Mouse (Mus musculus): Measurements from ENCODE around the gene Rala. TPM values are rescaled to one million over a fixed set of nuclear protein-coding genes. Genes with fewer than 3 reads are reported as not detected.
"Not testable (repeated sequence)": the region's sequence is repeated elsewhere in the genome, so short reads cannot be mapped to it uniquely, and the experiment has no call there.

The Rala gene
- polyA plus RNA-seq, 1 experiment from 2014 or later, result 177 TPM

GRCm38 (mm10) chr13:17954282-17954681 is 10.2 kb upstream of the Rala start:
- WGBS, result 25% methylated on average over 1 of the region's 1 CpGs
- Histone ChIP-seq H3K36me3 (ENCODE audit: poor library complexity, severe bottlenecking) (no peaks in the 10 kb centered on the region), H3K27ac (no peak overlapping the region), H3K4me3 (no peak overlapping the region), H3K27me3 (no peaks in the 10 kb centered on the region), H3K4me1 (no peaks in the 10 kb centered on the region), H3K9me3 (replicated peaks) (no peaks in the 10 kb centered on the region), H3K4me2 (no peak overlapping the region), H3K9ac (no peak overlapping the region)
- ATAC-seq, result peak; percentile 83

DNA sequence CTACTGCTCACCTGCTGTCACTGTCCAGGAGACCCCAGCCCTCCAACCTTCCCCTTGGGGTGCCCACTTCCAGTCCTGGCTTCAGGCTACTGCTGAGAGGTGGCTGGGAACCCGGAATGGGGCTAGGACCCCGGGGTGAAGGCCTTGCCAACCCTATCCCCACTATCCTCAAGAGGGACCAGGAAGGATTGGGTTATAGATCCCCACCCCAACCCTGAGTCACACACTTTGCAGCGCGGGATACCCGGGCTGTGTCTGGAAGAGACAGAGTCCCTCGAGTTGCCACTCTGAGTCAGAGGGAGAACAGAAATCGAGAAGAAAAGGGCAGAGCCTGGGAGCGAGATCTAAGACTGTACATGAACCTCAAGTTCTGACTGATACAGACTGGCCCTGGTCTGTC is 6.5 kb upstream of the Rala start:
- H3K4me3 ChIP-seq; H3K4me2 ChIP-seq; H3K4me1 ChIP-seq; H3K9ac ChIP-seq; H3K36me3 ChIP-seq (ENCODE audit: poor library complexity, severe bottlenecking); H3K9me3 ChIP-seq (replicated peaks); H3K27me3 ChIP-seq; H3K27ac ChIP-seq; ATAC-seq: not testable (repeated sequence)
- WGBS, result 92% methylated on average over 8 of the region's 8 CpGs

- no peaks in the 10 kb centered on the region for H3K36me3 ChIP-seq (ENCODE audit: poor library complexity, severe bottlenecking)
- H3K4me3 ChIP-seq, result no peak overlapping the region
- no peak overlapping the region for H3K9ac ChIP-seq
- 0 out of 2 replicates have a peak, but pooled peaks cover 2% of the 10 kb centered on the region for H3K27me3 ChIP-seq
- no peak for ATAC-seq
- H3K27ac ChIP-seq, result no peak overlapping the region
- H3K9me3 ChIP-seq (replicated peaks), result no peaks in the 10 kb centered on the region
- no peaks in the 10 kb centered on the region; the same call in 1 of the 2 replicates for H3K4me1 ChIP-seq
- no peak overlapping the region for H3K4me2 ChIP-seq
- 83% methylated on average over 18 of the region's 18 CpGs for WGBS
Measured at GRCm38 (mm10) chr13:17949555-17949954, 5.5 kb upstream of the Rala start.

- Histone ChIP-seq H3K27me3 (0 out of 2 replicates have a peak, but pooled peaks cover 2% of the 10 kb centered on the region), H3K4me3 (peak overlapping the region; percentile 93), H3K4me1 (peaks cover 18% of the 10 kb centered on the region), H3K36me3 (ENCODE audit: poor library complexity, severe bottlenecking) (no peaks in the 10 kb centered on the region), H3K9me3 (replicated peaks) (no peaks in the 10 kb centered on the region), H3K27ac (peak overlapping the region; percentile 90), H3K4me2 (peak overlapping the region; percentile 80), H3K9ac (peak overlapping the region; percentile 94)
- under 1% methylated on average over 69 of the region's 70 CpGs for WGBS
- ATAC-seq, result peak; percentile 79
Measured at GRCm38 (mm10) chr13:17943306-17944077, 547 bp downstream of the Rala start.

- no peak for ATAC-seq
Measured at GRCm38 (mm10) chr13:17942338-17942737, 1.7 kb downstream of the Rala start.

GRCm38 (mm10) chr13:17907309-17907708 is 36.7 kb downstream of the Rala start:
- 0 out of 2 replicates have a peak, but pooled peaks cover 4% of the 10 kb centered on the region for H3K36me3 ChIP-seq (ENCODE audit: poor library complexity, severe bottlenecking)
- H3K4me1 ChIP-seq, result peaks cover 8% of the 10 kb centered on the region; the same call in 1 of the 2 replicates
- H3K4me2 ChIP-seq, result no peak overlapping the region
- ATAC-seq, result peak; percentile 30; the same call in 1 of the 2 replicates
- H3K9ac ChIP-seq, result no peak overlapping the region
- no peaks in the 10 kb centered on the region for H3K27me3 ChIP-seq
- 74% methylated on average over 1 of the region's 1 CpGs for WGBS
- no peak overlapping the region for H3K27ac ChIP-seq
- no peak overlapping the region for H3K4me3 ChIP-seq
- H3K9me3 ChIP-seq (replicated peaks), result no peaks in the 10 kb centered on the region

More at GRCm38 (mm10) chr13:17942338-17942737, 1.7 kb downstream of the Rala start:
- Histone ChIP-seq H3K4me1 (peaks cover 18% of the 10 kb centered on the region), H3K4me2 (peak overlapping the region; percentile 32; the same call in 1 of the 2 replicates), H3K36me3 (ENCODE audit: poor library complexity, severe bottlenecking) (no peaks in the 10 kb centered on the region), H3K9me3 (replicated peaks) (no peaks in the 10 kb centered on the region), H3K9ac (no peak overlapping the region; the same call in 1 of the 2 replicates), H3K4me3 (no peak overlapping the region), H3K27me3 (no peaks in the 10 kb centered on the region), H3K27ac (no peak overlapping the region)
- 86% methylated on average over 6 of the region's 6 CpGs for WGBS

GRCm38 (mm10) chr13:17901474-17901873 is 42.6 kb downstream of the Rala start:
- Histone ChIP-seq H3K27me3 (no peaks in the 10 kb centered on the region), H3K36me3 (ENCODE audit: poor library complexity, severe bottlenecking) (0 out of 2 replicates have a peak, but pooled peaks cover 4% of the 10 kb centered on the region), H3K4me1 (peaks cover 5% of the 10 kb centered on the region; the same call in 1 of the 2 replicates), H3K9me3 (replicated peaks) (no peaks in the 10 kb centered on the region), H3K9ac (no peak overlapping the region), H3K27ac (no peak overlapping the region), H3K4me2 (no peak overlapping the region), H3K4me3 (no peak overlapping the region)
- 91% methylated on average over 4 of the region's 4 CpGs for WGBS
- ATAC-seq, result no peak

- ATAC-seq, result no peak
- no peak overlapping the region for H3K4me3 ChIP-seq
- H3K36me3 ChIP-seq (ENCODE audit: poor library complexity, severe bottlenecking), result peaks cover 8% of the 10 kb centered on the region
- H3K27ac ChIP-seq, result no peak overlapping the region
- no peak overlapping the region for H3K4me2 ChIP-seq
- H3K9me3 ChIP-seq (replicated peaks), result no peaks in the 10 kb centered on the region
- no peaks in the 10 kb centered on the region for H3K27me3 ChIP-seq
- 89% methylated on average over 5 of the region's 5 CpGs for WGBS
- H3K4me1 ChIP-seq, result peaks cover 5% of the 10 kb centered on the region; the same call in 1 of the 2 replicates
- H3K9ac ChIP-seq, result no peak overlapping the region
Measured at GRCm38 (mm10) chr13:17900641-17901040, 43.4 kb downstream of the Rala start.

- no peak overlapping the region for H3K9ac ChIP-seq
- no peak overlapping the region for H3K4me3 ChIP-seq
- H3K27me3 ChIP-seq, result no peaks in the 10 kb centered on the region
- peaks cover 28% of the 10 kb centered on the region for H3K36me3 ChIP-seq (ENCODE audit: poor library complexity, severe bottlenecking)
- H3K9me3 ChIP-seq (replicated peaks), result no peaks in the 10 kb centered on the region
- 79% methylated on average over 1 of the region's 1 CpGs for WGBS
- no peak; the same call in 1 of the 2 replicates for ATAC-seq
- no peak overlapping the region for H3K27ac ChIP-seq
- H3K4me1 ChIP-seq, result peaks cover 5% of the 10 kb centered on the region; the same call in 1 of the 2 replicates
- no peak overlapping the region for H3K4me2 ChIP-seq
Measured at GRCm38 (mm10) chr13:17897040-17897439, 47.0 kb downstream of the Rala start.

- Histone ChIP-seq H3K4me1 (no peaks in the 10 kb centered on the region), H3K9me3 (replicated peaks) (no peaks in the 10 kb centered on the region), H3K36me3 (ENCODE audit: poor library complexity, severe bottlenecking) (peaks cover 66% of the 10 kb centered on the region), H3K9ac (no peak overlapping the region), H3K27me3 (no peaks in the 10 kb centered on the region), H3K4me2 (no peak overlapping the region), H3K27ac (no peak overlapping the region), H3K4me3 (no peak overlapping the region)
- no peak for ATAC-seq
- WGBS, result 95% methylated on average over 6 of the region's 6 CpGs
Measured at GRCm38 (mm10) chr13:17891545-17891944, 52.5 kb downstream of the Rala start.

DNA sequence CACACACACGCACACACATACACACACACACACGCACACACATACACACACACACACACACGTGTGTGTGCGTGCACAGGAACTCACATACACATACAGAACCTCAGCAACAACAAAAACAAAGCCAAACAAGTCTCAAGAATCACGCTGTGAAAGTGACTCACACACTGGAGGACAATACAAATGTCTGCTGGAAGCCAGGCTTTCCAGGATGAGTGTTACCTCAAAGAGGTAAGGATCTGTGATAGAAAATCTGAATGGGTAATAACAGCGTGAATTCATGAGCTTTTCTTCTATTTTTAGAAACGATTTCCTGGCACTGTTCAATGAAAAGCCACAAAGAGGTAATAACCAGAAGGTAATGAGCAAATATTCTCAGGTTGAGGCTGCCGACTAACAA is 59.8 kb downstream of the Rala start:
- no peak for ATAC-seq

DNA sequence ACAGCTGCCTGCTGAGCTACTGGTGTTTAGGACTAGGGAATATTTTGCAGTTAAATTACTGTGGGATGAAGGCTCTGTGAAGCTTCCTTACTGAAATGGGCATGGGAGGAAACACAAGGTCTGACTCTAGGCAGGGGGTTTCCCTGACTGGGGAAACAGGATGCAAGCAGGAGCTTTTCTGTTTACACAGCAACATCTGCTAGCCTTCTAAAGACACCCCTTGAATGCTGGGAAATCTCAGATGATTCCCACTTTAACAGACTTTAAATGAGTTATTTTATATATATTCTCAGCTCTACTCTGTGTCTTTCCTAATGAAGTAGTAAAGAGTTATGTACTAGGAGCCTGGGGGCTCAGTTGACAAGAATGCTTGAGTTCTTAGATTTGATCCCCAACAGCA is 65.0 kb downstream of the Rala start:
- Histone ChIP-seq H3K36me3 (ENCODE audit: poor library complexity, severe bottlenecking) (peaks cover 30% of the 10 kb centered on the region), H3K9ac (no peak overlapping the region), H3K27ac (no peak overlapping the region), H3K9me3 (replicated peaks) (peaks cover 8% of the 10 kb centered on the region), H3K4me2 (no peak overlapping the region), H3K4me1 (no peaks in the 10 kb centered on the region), H3K27me3 (no peaks in the 10 kb centered on the region), H3K4me3 (no peak overlapping the region)
- ATAC-seq, result no peak

More for the DNA sequence above, 59.8 kb downstream of the Rala start:
- Histone ChIP-seq H3K36me3 (ENCODE audit: poor library complexity, severe bottlenecking) (peaks cover 44% of the 10 kb centered on the region), H3K9ac (no peak overlapping the region), H3K9me3 (replicated peaks) (no peaks in the 10 kb centered on the region), H3K4me2 (no peak overlapping the region), H3K27me3 (no peaks in the 10 kb centered on the region), H3K4me1 (no peaks in the 10 kb centered on the region), H3K4me3 (no peak overlapping the region), H3K27ac (no peak overlapping the region)
- WGBS, result 85% methylated on average over 8 of the region's 8 CpGs
